Mouse (Mus musculus) lung, embryonic 16.5 days (tissue): ENCODE results near the gene Tenm4. TPM values are rescaled to one million over a fixed set of nuclear protein-coding genes. Genes with fewer than 3 reads are reported as not detected.

Source experiments
- ATAC-seq: fragments of 200-750 bp; cut with Nextera tagmentation; 2 replicates; pipeline ENCODE4 v1.8.0; 2017; ENCODE audit warnings: low read depth, mild to moderate bottlenecking, moderate library complexity
- H3K27ac ChIP-seq: fragments of 300-500 bp; sonication (generic); 2 replicates; pipeline ENCODE4 v1.5.1; 2014; ENCODE audit warnings: mild to moderate bottlenecking, control low read depth, low read length
- H3K27me3 ChIP-seq: fragments of 300-500 bp; sonication (generic); 2 replicates; pipeline ENCODE4 v1.6.1; 2014; ENCODE audit warnings: low read depth, low read length, mixed read lengths; ENCODE audit not compliant: control insufficient read depth, insufficient read depth
- H3K36me3 ChIP-seq: fragments of 300-500 bp; sonication (generic); 2 replicates; pipeline ENCODE4 v1.6.1; 2014; ENCODE audit warnings: low read length; ENCODE audit not compliant: control insufficient read depth, insufficient read depth
- H3K4me1 ChIP-seq: fragments of 300-500 bp; sonication (generic); replicated peaks from 2 replicates; pipeline ENCODE4 v1.6.1; 2014; ENCODE audit warnings: low read length, mixed read lengths; ENCODE audit not compliant: control insufficient read depth, insufficient read depth
- H3K4me2 ChIP-seq: fragments of 300-500 bp; sonication (generic); 2 replicates; pipeline ENCODE4 v1.6.1; 2014; ENCODE audit warnings: low read depth, low read length, control low read depth
- H3K4me3 ChIP-seq: fragments of 300-500 bp; sonication (generic); 2 replicates; pipeline ENCODE4 v1.5.1; 2014; ENCODE audit warnings: mild to moderate bottlenecking, low read length, control low read depth
- H3K9ac ChIP-seq: fragments of 300-500 bp; sonication (generic); 2 replicates; pipeline ENCODE4 v1.6.1; 2014; ENCODE audit warnings: low read length, control low read depth
- H3K9me3 ChIP-seq: fragments of 300-500 bp; sonication (generic); 2 replicates; pipeline ENCODE4 v1.6.1; 2016; ENCODE audit warnings: low read length; ENCODE audit not compliant: control insufficient read depth
- WGBS: fragments of 180-500 bp; shearing (Covaris S2); extraction: QIAGEN DNeasy Blood & Tissue Kit; methylation state at CpG from one replicate; pipeline ENCODE4 v1.1.7; 2014; 5-methylcytosine and 5-hydroxymethylcytosine counted together
- polyA plus RNA-seq: library from polyadenylated mRNA; unstranded; fragments of >200 nt; fragmentation: Nextera tagmentation; extraction: Ambion mirVana; gene quantifications from 2 replicates; pipeline ENCODE4 v1.2.1, GENCODE M21; 2015

Gene Tenm4
- polyA plus RNA-seq, 1 experiment from 2014 or later, result 18.5 TPM

DNA sequence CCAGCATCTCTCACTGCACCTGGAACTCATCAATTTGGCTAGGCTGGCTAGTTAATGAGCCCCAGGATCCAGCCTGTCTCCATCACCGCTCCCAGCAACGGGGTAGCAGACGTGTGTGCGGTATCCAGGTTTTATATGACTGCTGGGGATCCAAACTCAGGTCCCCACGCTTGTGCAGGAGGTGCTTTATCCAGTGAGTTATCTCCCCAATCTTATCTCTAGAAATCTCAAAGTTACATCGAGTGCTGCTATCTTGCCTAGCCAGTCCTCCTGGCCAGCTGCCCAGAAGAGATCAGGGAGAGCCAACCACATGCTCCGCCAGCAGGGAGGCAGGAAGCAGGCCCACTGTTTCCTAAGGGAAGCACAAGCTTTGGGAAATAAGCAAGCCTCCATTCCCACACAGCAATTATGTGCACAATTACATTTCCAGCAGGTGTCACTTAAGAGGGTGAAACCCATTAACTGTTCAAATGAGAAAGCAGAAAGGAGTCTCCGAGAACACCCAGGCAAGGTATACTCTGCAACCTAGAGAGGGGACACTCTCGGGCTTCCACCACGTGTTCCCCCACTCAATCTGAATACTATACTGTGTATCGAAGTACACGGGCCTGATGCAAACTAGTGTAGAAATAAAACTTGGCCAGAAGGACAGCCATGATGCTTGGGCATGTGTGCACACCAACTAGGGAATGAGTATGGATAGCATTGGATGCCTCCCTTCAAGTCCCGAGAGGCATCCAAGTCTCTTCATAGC is 246.4 kb downstream of the Tenm4 start:
- Histone ChIP-seq H3K27ac (no peak overlapping the region), H3K4me2 (no peak overlapping the region), H3K27me3 (no peaks in the 10 kb centered on the region), H3K4me1 (peaks cover 34% of the 10 kb centered on the region), H3K9me3 (no peaks in the 10 kb centered on the region), H3K4me3 (no peak overlapping the region), H3K36me3 (no peaks in the 10 kb centered on the region), H3K9ac (no peak overlapping the region)
- 48% methylated on average over 13 of the region's 13 CpGs for WGBS
- ATAC-seq, result peak; percentile 57

DNA sequence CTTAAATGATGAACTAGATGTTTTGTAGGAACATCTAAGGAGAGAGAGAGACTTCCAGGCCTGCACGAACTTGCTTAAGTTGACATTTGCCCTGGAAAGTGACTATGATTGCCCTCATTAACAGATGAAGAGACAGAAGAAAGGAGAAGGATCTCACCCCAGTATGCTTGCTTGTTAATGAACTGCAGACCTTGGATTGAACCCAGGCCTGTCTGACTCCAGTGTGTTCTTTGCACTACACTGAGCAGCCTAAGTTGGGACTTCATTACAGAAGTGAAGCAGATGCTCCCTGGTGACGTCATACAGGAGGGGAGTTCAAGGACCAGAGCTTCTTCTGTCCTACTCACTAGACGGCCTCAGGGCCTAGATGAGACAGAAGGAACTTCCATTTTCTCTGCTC is 247.1 kb downstream of the Tenm4 start:
- 66% methylated on average over 3 of the region's 3 CpGs for WGBS

DNA sequence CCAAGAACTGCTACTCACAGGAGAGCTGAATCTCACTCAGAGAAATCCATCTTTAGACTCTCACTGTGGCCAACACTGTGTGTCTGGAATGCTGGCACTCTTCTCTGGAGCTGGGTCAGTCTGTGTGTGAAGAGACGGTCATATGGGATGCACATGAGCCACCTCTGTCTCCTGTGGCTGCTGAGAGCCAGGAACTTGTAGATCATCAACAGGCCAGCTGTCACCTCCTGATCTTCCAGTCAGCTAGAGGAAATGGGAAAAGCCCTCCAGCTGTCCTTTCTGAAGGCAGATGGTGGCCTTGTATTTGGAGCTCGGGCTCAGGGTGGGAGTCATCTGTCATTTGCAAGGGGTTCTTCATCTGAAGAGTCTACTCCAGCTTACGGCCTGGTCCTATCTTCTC is 249.0 kb downstream of the Tenm4 start:
- Histone ChIP-seq H3K9me3 (no peaks in the 10 kb centered on the region), H3K9ac (no peak overlapping the region), H3K27ac (no peak overlapping the region), H3K36me3 (no peaks in the 10 kb centered on the region), H3K4me2 (no peak overlapping the region), H3K27me3 (no peaks in the 10 kb centered on the region), H3K4me3 (no peak overlapping the region), H3K4me1 (peaks cover 28% of the 10 kb centered on the region)
- WGBS, result 46% methylated on average over 3 of the region's 3 CpGs
- ATAC-seq, result no peak

More for the DNA sequence above, 247.1 kb downstream of the Tenm4 start:
- Histone ChIP-seq H3K4me3 (no peak overlapping the region), H3K9me3 (no peaks in the 10 kb centered on the region), H3K4me1 (peaks cover 34% of the 10 kb centered on the region), H3K4me2 (no peak overlapping the region), H3K36me3 (no peaks in the 10 kb centered on the region), H3K27me3 (no peaks in the 10 kb centered on the region), H3K9ac (no peak overlapping the region), H3K27ac (no peak overlapping the region)
- no peak for ATAC-seq

DNA sequence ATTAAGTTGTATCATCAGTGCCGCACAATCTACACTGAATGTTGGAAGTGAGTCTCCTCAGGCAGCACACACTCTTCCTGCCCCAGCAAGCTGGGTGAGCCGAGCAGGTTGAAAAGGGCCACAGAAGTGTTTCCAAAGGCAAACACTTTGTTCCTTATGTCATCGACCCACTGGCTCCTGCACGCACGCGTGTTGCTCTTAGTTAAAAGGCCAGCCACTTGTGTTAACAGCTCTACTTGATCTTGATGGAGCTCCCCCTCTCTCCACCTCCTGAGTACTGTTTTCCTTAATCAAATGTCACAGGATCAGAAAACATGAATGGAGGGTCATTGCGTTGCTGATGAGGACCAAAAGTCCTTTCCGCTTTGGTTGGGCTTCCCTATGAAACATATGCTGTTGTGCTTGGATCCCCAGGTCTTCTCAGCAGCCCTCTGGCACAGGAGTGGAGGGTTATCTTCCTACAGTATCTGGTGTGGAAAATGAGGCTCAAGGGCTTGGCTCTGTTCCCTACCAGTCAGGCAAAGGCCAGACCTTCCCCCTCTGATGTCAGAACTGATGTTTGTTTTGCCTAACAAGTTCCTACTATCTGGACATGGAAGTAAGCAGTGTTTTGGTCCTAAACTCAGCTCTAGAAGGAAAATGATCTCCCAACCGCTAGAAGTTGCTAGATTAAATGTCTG is 250.0 kb downstream of the Tenm4 start:
- Histone ChIP-seq H3K27me3 (no peaks in the 10 kb centered on the region), H3K4me2 (no peak overlapping the region), H3K9me3 (no peaks in the 10 kb centered on the region), H3K4me3 (no peak overlapping the region), H3K9ac (no peak overlapping the region), H3K4me1 (peaks cover 28% of the 10 kb centered on the region), H3K36me3 (no peaks in the 10 kb centered on the region), H3K27ac (peak overlapping the region; percentile 14; the same call in 1 of the 2 replicates)
- WGBS, result 44% methylated on average over 9 of the region's 9 CpGs
- peak; percentile 83 for ATAC-seq

DNA sequence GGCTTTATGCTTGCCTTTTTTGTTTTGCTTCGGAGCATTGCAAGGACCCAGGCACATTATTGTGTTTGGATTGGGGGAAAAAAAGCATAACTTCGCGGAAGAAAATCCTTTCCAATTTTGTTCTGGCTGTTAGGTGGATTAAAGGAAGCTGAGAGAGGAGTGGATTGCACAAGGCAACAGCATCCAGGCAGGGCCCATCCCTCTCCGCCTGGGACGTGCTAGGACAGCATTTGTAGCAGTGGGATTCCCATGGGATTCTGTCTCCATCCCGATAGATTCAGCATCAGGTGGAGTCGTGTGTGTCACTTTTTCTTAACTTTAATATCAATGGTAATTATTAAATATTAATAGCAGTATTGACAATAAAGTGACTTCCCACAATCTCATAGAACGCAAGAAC is 255.9 kb downstream of the Tenm4 start:
- H3K27ac ChIP-seq, result no peak overlapping the region
- no peaks in the 10 kb centered on the region for H3K9me3 ChIP-seq
- H3K27me3 ChIP-seq, result no peaks in the 10 kb centered on the region
- no peaks in the 10 kb centered on the region for H3K4me1 ChIP-seq
- no peak overlapping the region for H3K9ac ChIP-seq
- no peaks in the 10 kb centered on the region for H3K36me3 ChIP-seq
- H3K4me2 ChIP-seq, result no peak overlapping the region
- H3K4me3 ChIP-seq, result no peak overlapping the region
- ATAC-seq, result no peak
- WGBS, result 72% methylated on average over 8 of the region's 8 CpGs

DNA sequence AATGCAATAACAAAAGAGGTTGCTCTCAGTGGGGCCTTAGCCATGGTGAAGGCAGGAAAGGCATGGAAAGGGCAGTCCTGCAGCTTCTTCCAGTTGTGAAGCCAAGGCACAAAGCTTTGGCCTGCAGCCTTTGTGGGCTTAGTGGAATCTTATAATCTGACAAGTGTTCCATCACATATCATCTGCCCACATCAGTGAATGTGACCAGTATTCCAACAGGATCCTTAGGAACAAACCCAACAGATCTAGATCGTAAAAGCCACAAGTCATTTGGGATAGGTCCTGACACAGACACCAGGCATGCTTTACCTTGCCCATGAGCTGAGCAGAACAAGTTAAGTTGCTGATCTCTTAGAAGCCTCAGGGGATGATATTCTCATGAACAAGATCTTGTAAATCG is 262.3 kb downstream of the Tenm4 start:
- H3K4me1 ChIP-seq, result no peaks in the 10 kb centered on the region
- no peak overlapping the region for H3K9ac ChIP-seq
- H3K27me3 ChIP-seq, result no peaks in the 10 kb centered on the region
- WGBS, result 90% methylated on average over 2 of the region's 2 CpGs
- H3K9me3 ChIP-seq, result no peaks in the 10 kb centered on the region
- no peak overlapping the region for H3K4me2 ChIP-seq
- ATAC-seq, result no peak
- no peaks in the 10 kb centered on the region for H3K36me3 ChIP-seq
- no peak overlapping the region for H3K4me3 ChIP-seq
- H3K27ac ChIP-seq, result no peak overlapping the region

DNA sequence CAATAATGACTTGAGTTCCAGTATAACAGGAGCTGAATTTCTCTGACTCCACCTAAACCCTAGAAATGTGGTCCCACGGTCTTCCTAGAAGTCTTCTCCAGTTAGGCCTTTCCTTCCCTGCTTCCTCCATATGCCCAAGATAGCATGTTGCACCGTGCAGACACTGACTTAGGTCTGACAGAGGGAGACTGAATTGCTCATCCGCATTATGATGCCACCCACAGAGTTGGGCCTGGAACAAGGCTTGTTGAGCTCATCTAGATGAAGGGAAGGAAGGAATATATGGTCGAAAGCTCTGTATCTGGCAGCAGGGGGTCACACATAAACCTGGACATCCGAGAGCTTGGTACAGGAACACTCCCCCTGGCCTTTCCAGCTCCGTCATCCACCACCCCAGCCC is 267.3 kb downstream of the Tenm4 start:
- Histone ChIP-seq H3K4me1 (no peaks in the 10 kb centered on the region), H3K27me3 (no peaks in the 10 kb centered on the region), H3K4me3 (no peak overlapping the region), H3K9ac (no peak overlapping the region), H3K27ac (no peak overlapping the region), H3K4me2 (no peak overlapping the region), H3K9me3 (no peaks in the 10 kb centered on the region), H3K36me3 (no peaks in the 10 kb centered on the region)
- ATAC-seq, result no peak
- WGBS, result 84% methylated on average over 6 of the region's 6 CpGs

DNA sequence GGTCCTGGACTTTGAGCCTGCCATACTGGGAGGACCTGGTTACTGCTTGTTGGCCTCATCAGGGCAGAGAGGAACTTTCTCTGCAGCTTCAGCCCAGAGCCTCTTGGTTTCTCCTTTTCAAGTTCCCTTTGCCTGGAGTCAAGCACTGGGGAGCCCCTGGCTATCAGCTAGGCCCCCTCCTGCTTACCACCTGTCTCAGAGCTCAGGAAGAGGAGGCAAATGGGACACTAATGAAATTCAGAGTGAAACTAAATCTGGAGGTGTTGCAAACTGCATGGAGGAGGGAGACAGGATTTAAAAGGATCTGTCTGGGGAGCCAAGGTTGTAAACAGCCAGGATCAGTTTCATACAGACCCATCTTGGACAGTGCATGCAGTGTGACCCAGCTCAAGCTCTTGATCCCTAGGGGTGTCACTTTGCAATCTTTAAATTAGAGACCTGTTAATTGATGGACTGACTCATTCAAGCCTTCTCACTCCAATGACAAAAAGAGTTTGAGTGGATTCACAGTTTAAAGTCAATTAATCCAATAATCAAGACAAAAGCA is 269.2 kb downstream of the Tenm4 start:
- Histone ChIP-seq H3K27me3 (no peaks in the 10 kb centered on the region), H3K4me1 (no peaks in the 10 kb centered on the region), H3K4me2 (no peak overlapping the region), H3K27ac (no peak overlapping the region), H3K36me3 (no peaks in the 10 kb centered on the region), H3K4me3 (no peak overlapping the region), H3K9me3 (no peaks in the 10 kb centered on the region), H3K9ac (no peak overlapping the region)
- ATAC-seq, result no peak

DNA sequence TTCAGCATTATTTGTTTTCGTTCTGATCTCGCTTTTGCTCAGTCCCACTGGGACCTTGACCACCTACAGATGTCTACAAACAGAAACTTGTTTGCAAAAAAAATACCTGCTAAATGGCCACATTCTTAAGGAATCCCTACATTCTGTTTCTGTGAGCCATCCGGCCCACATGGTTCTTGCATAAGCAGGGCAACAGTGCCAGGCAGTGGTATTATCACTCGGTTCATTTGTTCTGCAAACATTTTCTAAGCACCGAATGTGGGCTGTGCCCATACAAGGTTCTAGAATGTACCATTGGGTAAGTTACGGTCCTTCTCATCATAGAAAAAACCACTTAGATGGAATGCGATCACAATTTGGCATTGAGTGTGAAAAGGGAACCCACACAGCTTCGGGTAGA is 274.7 kb downstream of the Tenm4 start:
- H3K27me3 ChIP-seq, result no peaks in the 10 kb centered on the region
- WGBS, result 75% methylated on average over 8 of the region's 8 CpGs
- no peaks in the 10 kb centered on the region for H3K4me1 ChIP-seq
- no peak for ATAC-seq
- H3K27ac ChIP-seq, result no peak overlapping the region
- H3K36me3 ChIP-seq, result no peaks in the 10 kb centered on the region
- no peaks in the 10 kb centered on the region for H3K9me3 ChIP-seq
- no peak overlapping the region for H3K4me2 ChIP-seq
- H3K4me3 ChIP-seq, result no peak overlapping the region
- no peak overlapping the region for H3K9ac ChIP-seq
